Mouse (Mus musculus): ENCODE measurements at regions not wholly inside any gene's neighbourhood (a gene's known extent, or its start where the extent isn't known, plus 50 kb on each side); places are given as distances from the start of the nearest gene placed in this dataset.

DNA sequence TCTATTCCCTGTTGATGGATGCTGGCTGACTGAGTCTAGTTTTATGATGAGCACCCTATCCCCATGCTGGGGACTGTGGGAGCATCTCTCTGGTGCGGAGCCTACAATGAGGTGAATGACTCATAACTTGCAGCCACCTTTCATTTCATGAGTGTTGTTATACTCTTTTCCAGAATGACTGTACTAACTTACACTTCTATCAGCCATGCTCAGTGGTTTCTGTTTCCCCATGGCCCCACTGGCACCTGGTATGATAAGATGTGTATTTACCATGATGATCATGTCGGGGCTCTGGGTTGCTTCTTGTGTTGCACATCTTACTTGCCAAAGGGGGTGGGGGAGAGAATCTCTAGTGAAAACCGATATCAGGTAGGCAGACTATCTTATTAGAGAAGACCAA lies 1317.2 kb upstream of the A1bg start:
- Histone ChIP-seq H3K4me2 (peak overlapping the region; percentile 40), H3K4me1 (peaks cover 29% of the 10 kb centered on the region), H3K9ac (no peak overlapping the region), H3K27me3 (replicated peaks) (no peaks in the 10 kb centered on the region), H3K9me3 (replicated peaks) (no peaks in the 10 kb centered on the region), H3K36me3 (peaks cover 34% of the 10 kb centered on the region), H3K27ac (peak overlapping the region; percentile 68), H3K4me3 (no peak overlapping the region)
- peak; percentile 84 for ATAC-seq
- 52% methylated on average over 3 of the region's 3 CpGs for WGBS (ENCODE audit: insufficient replicate concordance)

DNA sequence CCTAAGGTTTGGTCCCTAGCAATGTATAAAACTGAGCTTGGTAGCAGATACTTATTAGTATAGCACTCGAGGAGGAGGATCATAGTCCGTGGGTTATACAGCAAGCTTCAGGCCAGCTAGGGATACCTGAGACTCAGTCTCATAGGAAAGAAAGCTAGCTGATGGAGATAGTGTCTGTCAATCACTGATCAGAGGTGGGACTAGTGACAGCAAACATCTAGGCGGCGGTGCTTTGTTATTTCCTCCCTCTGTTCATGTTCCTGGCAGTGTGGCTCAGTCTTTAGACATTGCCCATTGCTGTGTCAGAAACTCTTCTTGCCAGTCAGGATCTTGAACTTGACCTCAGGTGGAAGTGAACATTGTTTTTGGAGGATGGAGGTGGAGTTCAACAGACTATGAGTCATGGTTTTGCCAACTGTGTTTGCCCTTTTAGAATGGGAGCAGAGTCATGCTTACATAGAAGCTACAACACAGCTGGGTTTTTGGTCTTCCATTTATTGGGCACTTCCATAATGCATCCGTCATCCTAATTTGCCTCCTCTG lies 1315.8 kb upstream of the A1bg start:
- ATAC-seq, result no peak
- Histone ChIP-seq H3K36me3 (peaks cover 20% of the 10 kb centered on the region), H3K9ac (0 out of 2 replicates have a peak overlapping the region, but pooled peaks have one; percentile 6), H3K4me2 (no peak overlapping the region), H3K27ac (no peak overlapping the region), H3K9me3 (replicated peaks) (no peaks in the 10 kb centered on the region), H3K4me1 (peaks cover 29% of the 10 kb centered on the region), H3K4me3 (no peak overlapping the region), H3K27me3 (replicated peaks) (no peaks in the 10 kb centered on the region)
- 77% methylated on average over 5 of the region's 5 CpGs for WGBS (ENCODE audit: insufficient replicate concordance)

DNA sequence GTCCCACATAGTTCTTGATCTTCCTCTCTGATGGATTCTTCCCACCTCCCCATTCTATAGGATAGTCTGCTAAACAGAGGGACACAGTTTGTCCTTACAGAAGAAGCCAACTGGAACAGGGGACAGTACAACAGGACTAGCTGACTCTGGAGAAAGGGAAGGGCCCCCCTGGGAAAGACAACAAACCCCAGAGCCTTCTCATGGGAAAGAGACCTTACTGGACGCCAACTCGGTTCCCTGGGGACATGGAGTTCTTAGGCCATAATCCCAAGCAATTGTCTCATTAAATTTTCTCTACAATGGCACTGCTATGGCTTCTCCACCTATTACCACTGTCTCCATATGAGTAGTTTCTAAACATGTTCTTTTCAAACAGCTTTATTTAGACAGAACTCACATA lies 1313.2 kb upstream of the A1bg start:
- Histone ChIP-seq H3K27ac (no peak overlapping the region), H3K9ac (no peak overlapping the region), H3K36me3 (peaks cover 7% of the 10 kb centered on the region; the same call in 1 of the 2 replicates), H3K27me3 (replicated peaks) (no peaks in the 10 kb centered on the region), H3K4me2 (no peak overlapping the region), H3K4me1 (peaks cover 27% of the 10 kb centered on the region), H3K9me3 (replicated peaks) (no peaks in the 10 kb centered on the region), H3K4me3 (no peak overlapping the region)
- no peak for ATAC-seq
- WGBS (ENCODE audit: insufficient replicate concordance), result 83% methylated on average over 2 of the region's 2 CpGs

DNA sequence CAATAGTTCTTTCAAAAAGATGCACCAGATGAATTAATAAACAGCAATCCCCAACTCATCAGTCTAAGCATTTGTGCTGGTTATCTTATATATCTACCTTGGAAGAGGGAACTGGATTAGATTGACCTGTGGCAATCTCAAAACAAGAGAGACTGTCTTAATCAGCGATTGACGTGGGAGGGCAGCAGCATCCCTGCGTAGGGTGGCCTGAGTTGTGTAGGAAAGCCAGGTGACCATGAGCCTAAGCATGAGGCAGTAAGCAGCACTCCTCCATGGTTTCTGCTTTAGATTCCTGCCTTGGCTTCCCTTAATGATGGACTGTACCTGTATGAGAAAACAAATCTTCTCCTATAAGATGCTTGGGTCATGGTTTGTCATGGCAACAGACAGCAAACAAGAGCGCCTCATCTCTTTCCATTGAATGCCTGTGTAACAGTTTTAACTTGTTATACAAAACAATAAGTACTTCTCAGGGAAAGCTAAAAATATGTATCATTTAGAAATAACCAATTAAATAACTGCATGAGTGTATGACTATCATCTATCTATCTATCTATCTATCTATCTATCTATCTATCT lies 1311.5 kb upstream of the A1bg start:
- WGBS (ENCODE audit: insufficient replicate concordance), result 91% methylated on average over 4 of the region's 4 CpGs
- ATAC-seq, result no peak
- Histone ChIP-seq H3K4me1 (peaks cover 23% of the 10 kb centered on the region), H3K27me3 (replicated peaks) (no peaks in the 10 kb centered on the region), H3K27ac (no peak overlapping the region), H3K9me3 (replicated peaks) (no peaks in the 10 kb centered on the region), H3K4me2 (no peak overlapping the region), H3K9ac (no peak overlapping the region), H3K36me3 (peaks cover 13% of the 10 kb centered on the region; the same call in 1 of the 2 replicates), H3K4me3 (no peak overlapping the region)

DNA sequence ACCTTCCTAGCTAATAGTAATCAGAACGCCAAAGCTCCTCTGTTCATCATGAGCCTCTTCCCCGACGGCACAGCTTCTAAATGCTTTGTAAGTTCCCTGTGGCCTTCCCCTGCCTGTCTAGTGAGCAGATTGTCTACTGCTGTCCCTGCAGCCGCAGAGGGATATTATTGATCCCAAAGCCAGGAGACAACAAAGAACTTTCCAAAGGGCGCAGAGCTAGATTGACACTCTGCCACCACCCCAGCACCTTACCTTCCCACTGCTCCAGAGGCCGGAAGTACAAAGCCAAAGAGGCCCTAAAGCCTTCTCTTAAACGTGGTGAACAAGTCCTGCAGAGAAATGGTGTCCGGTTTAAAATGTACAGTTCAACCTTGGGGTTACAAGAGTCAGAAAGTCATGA lies 1310.3 kb upstream of the A1bg start:
- peaks cover 13% of the 10 kb centered on the region; the same call in 1 of the 2 replicates for H3K36me3 ChIP-seq
- peaks cover 22% of the 10 kb centered on the region for H3K4me1 ChIP-seq
- 72% methylated on average over 8 of the region's 8 CpGs for WGBS (ENCODE audit: insufficient replicate concordance)
- no peak overlapping the region for H3K27ac ChIP-seq
- H3K9me3 ChIP-seq (replicated peaks), result no peaks in the 10 kb centered on the region
- no peak overlapping the region for H3K4me2 ChIP-seq
- H3K4me3 ChIP-seq, result no peak overlapping the region
- no peaks in the 10 kb centered on the region for H3K27me3 ChIP-seq (replicated peaks)
- H3K9ac ChIP-seq, result no peak overlapping the region
- no peak for ATAC-seq

DNA sequence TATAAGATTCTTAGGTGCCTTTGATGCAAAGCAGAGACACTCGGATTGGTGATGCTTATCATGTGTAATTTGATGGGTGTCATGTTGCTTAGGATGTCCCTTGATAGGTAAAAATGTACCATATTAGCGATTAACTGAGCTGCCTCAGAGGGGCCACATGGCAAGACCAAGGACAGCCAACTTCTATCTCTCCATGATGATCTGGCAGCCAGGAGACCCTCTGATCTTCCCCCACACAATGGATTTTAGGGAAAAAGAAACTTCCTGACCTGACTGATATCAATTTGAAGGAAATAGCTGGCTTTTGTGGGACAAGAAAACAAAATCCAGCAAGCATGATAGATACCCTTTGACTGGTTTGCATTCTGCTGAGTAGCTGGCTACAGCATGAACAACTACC lies 1308.9 kb upstream of the A1bg start:
- Histone ChIP-seq H3K9ac (no peak overlapping the region), H3K4me3 (no peak overlapping the region), H3K36me3 (peaks cover 13% of the 10 kb centered on the region; the same call in 1 of the 2 replicates), H3K27ac (no peak overlapping the region), H3K4me2 (no peak overlapping the region), H3K9me3 (replicated peaks) (no peaks in the 10 kb centered on the region), H3K4me1 (peaks cover 22% of the 10 kb centered on the region), H3K27me3 (replicated peaks) (no peaks in the 10 kb centered on the region)
- ATAC-seq, result no peak
- WGBS (ENCODE audit: insufficient replicate concordance), result 72% methylated on average over 2 of the region's 2 CpGs

DNA sequence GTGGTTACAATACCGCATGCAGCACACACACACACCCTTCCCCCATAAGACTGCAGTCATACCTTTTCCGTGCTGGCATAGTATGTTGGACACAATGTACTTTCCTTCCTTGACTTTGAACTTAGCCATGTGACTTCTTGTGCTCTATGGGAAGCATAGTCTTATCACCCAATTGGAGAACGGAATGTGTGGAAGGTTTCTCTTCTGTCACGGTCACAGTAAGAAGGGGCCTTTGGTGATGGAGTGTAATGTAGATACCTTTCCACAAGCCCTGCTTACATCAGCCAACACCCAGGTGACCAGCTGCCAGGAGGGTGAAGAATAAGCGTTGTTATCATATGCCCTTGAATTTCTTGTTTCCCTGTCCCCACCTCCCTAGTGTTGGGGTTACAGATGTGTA lies 1308.0 kb upstream of the A1bg start:
- Histone ChIP-seq H3K27ac (no peak overlapping the region), H3K4me1 (peaks cover 25% of the 10 kb centered on the region), H3K4me2 (no peak overlapping the region), H3K9ac (no peak overlapping the region), H3K9me3 (replicated peaks) (no peaks in the 10 kb centered on the region), H3K27me3 (replicated peaks) (no peaks in the 10 kb centered on the region), H3K4me3 (no peak overlapping the region), H3K36me3 (peaks cover 13% of the 10 kb centered on the region; the same call in 1 of the 2 replicates)
- 90% methylated on average over 5 of the region's 5 CpGs for WGBS (ENCODE audit: insufficient replicate concordance)
- ATAC-seq, result no peak

DNA sequence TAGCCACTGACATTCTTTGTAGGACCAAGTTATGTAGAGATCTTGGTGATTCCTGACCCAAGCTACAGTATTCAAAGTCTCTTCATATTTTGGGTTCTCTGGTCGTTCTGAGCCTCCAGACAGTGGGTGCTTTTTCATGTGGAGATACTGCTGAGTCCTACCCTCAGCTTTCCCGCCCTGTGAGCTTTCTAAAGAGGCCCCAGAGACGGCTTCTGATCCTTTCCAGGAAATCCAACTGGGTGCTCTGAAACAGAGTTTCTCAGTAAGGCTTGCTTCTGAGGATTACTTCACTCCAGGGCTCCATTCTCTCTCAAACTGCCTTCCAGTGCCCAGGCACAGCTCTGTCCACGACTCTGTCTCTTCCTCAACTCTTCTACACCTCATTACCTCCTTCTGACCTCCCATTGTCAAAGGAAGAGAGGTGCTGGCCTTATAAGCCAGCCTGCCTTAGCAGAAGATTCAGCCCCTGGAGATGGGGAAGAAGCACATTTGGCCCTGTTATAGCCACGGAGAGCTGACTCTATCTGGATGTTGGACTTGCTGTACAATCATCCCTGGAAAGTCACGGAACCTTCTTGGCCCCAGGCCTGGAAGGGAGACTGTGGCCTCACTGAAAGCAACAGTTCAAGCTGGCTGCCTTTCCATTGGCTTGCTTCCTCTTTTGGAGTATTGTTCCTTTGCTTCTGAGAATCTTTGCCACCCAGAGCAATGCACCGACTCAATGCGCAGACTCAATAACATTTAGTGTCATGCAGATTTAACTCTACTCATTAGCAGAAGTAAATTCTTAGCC lies 1306.9 kb upstream of the A1bg start:
- Histone ChIP-seq H3K9me3 (replicated peaks) (no peaks in the 10 kb centered on the region), H3K9ac (peak overlapping the region; percentile 32; the same call in 1 of the 2 replicates), H3K27ac (peak overlapping the region; percentile 72), H3K4me1 (peaks cover 32% of the 10 kb centered on the region), H3K27me3 (replicated peaks) (no peaks in the 10 kb centered on the region), H3K36me3 (peaks cover 13% of the 10 kb centered on the region; the same call in 1 of the 2 replicates), H3K4me3 (no peak overlapping the region), H3K4me2 (peak overlapping the region; percentile 24)
- WGBS (ENCODE audit: insufficient replicate concordance), result 61% methylated on average over 8 of the region's 8 CpGs
- ATAC-seq, result peak; percentile 88

DNA sequence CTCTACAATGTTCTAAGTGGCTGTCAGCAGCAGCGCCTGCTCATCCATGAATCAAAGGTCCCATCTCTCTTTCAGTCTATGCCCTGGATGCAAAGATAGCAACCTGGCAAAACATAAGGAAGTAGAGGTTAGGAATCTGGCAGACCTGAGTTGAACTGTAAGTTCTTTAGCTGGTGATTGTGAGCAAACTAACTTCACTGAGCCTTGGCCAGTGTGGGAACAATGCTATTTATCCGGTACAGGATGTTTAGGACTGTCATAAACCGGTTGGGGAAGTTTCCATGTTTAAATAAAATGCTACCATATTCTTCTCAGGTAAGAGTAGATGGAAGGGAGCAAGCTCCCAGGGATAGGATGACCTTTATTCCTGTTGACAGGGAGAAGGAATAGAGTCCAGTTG lies 1306.2 kb upstream of the A1bg start:
- Histone ChIP-seq H3K4me1 (peaks cover 39% of the 10 kb centered on the region), H3K4me3 (no peak overlapping the region), H3K27me3 (replicated peaks) (no peaks in the 10 kb centered on the region), H3K9ac (peak overlapping the region; percentile 32), H3K4me2 (peak overlapping the region; percentile 24; the same call in 1 of the 2 replicates), H3K36me3 (peaks cover 13% of the 10 kb centered on the region; the same call in 1 of the 2 replicates), H3K9me3 (replicated peaks) (no peaks in the 10 kb centered on the region), H3K27ac (peak overlapping the region; percentile 72)
- 88% methylated on average over 3 of the region's 3 CpGs for WGBS (ENCODE audit: insufficient replicate concordance)
- ATAC-seq, result 0 out of 2 replicates have a peak, but pooled peaks have one; percentile 17

DNA sequence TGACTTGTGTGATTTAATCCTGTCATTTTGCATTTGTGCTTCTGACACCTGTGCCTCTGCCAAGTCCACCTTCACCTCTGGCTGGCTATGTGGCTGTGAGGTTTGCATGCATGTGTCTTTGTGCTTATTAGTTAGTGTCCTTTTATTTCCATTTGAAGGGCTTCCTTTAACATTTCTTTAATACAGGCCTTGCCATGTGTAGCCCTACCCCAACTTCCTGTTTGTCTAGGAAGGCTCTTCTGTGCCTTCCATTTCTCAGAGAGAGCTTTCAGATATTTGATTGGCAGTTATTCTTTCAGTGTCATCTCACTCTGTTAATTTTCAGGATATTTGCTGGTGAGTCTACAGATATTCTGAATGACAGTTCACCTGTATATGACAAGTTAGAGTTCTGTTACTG lies 1302.0 kb upstream of the A1bg start:
- 0 out of 2 replicates have a peak overlapping the region, but pooled peaks have one; percentile 6 for H3K4me2 ChIP-seq
- H3K4me3 ChIP-seq, result no peak overlapping the region
- no peak for ATAC-seq
- peaks cover 71% of the 10 kb centered on the region for H3K4me1 ChIP-seq
- peaks cover 2% of the 10 kb centered on the region; the same call in 1 of the 2 replicates for H3K36me3 ChIP-seq
- H3K9me3 ChIP-seq (replicated peaks), result no peaks in the 10 kb centered on the region
- H3K9ac ChIP-seq, result 0 out of 2 replicates have a peak overlapping the region, but pooled peaks have one; percentile 3
- peak overlapping the region; percentile 90; the same call in 1 of the 2 replicates for H3K27ac ChIP-seq
- H3K27me3 ChIP-seq (replicated peaks), result no peaks in the 10 kb centered on the region

DNA sequence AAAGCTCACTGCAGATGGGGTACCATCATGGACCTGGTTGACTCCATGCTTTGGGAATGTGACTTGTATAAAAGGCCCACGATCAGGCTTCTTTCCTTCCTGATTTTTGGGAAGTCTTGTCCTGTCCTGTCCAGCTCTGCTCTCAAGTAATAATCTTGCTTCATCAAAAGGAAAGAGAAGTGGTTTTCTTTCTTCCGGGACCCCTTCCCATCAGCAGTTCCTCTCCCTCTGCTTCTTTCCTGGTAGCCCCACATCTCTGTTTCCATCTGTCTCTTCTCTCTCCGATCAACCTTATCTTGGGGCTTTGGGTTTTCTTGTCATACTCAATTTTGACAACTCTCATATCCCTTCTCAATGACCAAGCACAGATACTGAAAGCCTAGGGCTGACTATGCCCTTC lies 1301.4 kb upstream of the A1bg start:
- Histone ChIP-seq H3K9ac (0 out of 2 replicates have a peak overlapping the region, but pooled peaks have one; percentile 3), H3K9me3 (replicated peaks) (no peaks in the 10 kb centered on the region), H3K4me2 (0 out of 2 replicates have a peak overlapping the region, but pooled peaks have one; percentile 6), H3K27ac (peak overlapping the region; percentile 90), H3K4me1 (peaks cover 71% of the 10 kb centered on the region), H3K4me3 (no peak overlapping the region), H3K36me3 (peaks cover 5% of the 10 kb centered on the region), H3K27me3 (replicated peaks) (no peaks in the 10 kb centered on the region)
- ATAC-seq, result no peak
- 48% methylated on average over 3 of the region's 3 CpGs for WGBS (ENCODE audit: insufficient replicate concordance)

Measured in liver, embryonic 12.5 days (tissue).